Mouse (Mus musculus): ENCODE results near the gene Dlgap4. TPM values are rescaled to one million over a fixed set of nuclear protein-coding genes. Genes with fewer than 3 reads are reported as not detected.

Gene Dlgap4
- polyA plus RNA-seq, 1 experiment from 2014 or later = 70.0 TPM

DNA sequence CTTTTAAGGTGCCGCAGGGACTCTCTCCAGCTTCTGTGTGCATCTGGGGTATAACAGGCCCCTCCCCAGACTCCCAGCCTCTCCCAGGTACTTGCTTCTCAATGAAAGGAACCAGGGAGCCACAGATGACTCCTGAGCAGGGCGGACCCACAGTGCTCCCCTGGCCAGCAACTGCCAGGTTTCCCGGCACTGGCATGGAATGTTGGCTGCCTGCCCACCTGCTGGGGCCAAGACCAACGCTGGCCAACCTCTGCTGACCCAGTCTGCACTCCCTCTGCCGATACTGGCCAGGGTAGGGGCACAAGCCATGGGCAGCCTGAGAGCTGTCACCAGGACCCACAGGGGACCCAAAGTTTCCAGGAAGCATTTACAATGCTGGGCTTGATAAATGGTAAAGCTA, 7.9 kb downstream of the Dlgap4 start:
- H3K27ac ChIP-seq = no peak overlapping the region
- H3K9me3 ChIP-seq (replicated peaks) = no peaks in the 10 kb centered on the region
- H3K4me2 ChIP-seq = no peak overlapping the region
- H3K4me1 ChIP-seq = no peaks in the 10 kb centered on the region
- no peak overlapping the region for H3K4me3 ChIP-seq (replicated peaks)
- peaks cover 32% of the 10 kb centered on the region for H3K27me3 ChIP-seq
- no peak for ATAC-seq (replicated peaks; ENCODE audit: low FRiP score)
- H3K9ac ChIP-seq = no peak overlapping the region
- WGBS = 68% methylated on average over 5 of the region's 5 CpGs
- H3K36me3 ChIP-seq = no peaks in the 10 kb centered on the region

DNA sequence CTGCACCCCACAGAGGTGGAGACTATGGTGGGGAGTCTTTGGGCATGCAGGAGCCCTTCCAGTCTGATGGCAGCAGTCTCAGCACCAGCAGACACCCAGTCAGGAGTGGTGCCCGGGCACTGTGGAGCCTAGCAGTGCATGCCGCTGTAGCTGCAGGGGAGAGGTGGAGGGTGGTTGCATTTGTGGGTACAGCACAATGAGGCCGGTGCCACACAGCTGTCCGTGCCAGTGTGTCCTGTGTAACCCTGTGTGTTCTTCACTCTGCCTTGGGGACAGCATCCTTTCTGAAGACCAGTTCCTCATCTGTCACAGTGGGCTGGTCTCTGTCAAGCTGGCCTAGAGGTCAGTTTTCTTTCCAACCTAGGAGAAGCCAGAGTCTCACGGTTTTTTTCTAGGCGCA, 8.7 kb downstream of the Dlgap4 start:
- Histone ChIP-seq H3K9me3 (replicated peaks) (no peaks in the 10 kb centered on the region), H3K36me3 (no peaks in the 10 kb centered on the region), H3K4me3 (replicated peaks) (no peak overlapping the region), H3K4me1 (no peaks in the 10 kb centered on the region), H3K4me2 (no peak overlapping the region), H3K27ac (no peak overlapping the region), H3K27me3 (peaks cover 24% of the 10 kb centered on the region), H3K9ac (no peak overlapping the region)
- no peak for ATAC-seq (replicated peaks; ENCODE audit: low FRiP score)
- 86% methylated on average over 6 of the region's 6 CpGs for WGBS

DNA sequence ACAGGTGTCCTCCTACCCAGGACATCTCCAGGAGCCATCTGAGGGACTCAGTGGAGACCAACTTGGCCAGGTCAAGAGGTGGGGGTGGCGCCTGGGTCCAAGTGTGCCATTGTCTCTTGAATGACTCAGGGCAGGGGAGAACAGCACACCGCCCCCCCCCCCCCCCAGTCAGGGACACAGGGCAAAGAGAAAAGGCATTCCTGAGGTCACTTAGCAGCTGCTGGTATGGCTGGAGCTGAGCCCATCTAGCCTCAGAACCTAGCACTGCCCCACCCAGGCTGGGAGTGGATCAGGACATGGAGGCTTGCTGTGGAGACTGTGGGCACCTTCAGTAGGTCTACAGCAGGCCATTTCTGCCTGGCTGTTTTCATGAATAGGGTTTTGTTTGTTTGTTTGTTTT, 9.7 kb downstream of the Dlgap4 start:
- H3K9me3 ChIP-seq (replicated peaks) = no peaks in the 10 kb centered on the region
- peaks cover 14% of the 10 kb centered on the region for H3K27me3 ChIP-seq
- no peaks in the 10 kb centered on the region for H3K36me3 ChIP-seq
- H3K27ac ChIP-seq = no peak overlapping the region
- H3K4me2 ChIP-seq = no peak overlapping the region
- no peaks in the 10 kb centered on the region for H3K4me1 ChIP-seq
- H3K9ac ChIP-seq = no peak overlapping the region
- no peak for ATAC-seq (replicated peaks; ENCODE audit: low FRiP score)
- no peak overlapping the region for H3K4me3 ChIP-seq (replicated peaks)
- WGBS = 88% methylated on average over 2 of the region's 2 CpGs

DNA sequence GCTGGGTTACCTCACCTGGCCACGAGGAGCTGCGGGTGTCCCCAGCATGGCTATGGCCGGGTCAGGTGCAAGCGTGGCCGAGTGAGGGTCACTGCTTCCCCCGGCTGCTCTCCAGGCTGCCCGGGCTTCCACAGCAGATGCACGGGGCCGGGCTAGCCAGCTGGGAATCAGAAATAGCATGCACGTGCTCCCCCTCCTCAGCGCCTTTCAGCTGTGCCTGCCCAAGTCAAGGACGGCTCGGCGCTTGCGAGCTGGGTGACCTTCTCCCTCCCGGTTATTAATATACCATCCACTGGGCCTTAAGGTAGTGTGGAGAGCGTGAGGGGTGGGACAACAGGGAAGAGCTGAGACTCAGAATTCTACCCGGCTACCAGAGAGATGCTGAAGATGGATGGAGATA, 11.8 kb downstream of the Dlgap4 start:
- Histone ChIP-seq H3K9ac (no peak overlapping the region), H3K27ac (no peak overlapping the region), H3K4me1 (no peaks in the 10 kb centered on the region), H3K4me2 (no peak overlapping the region), H3K36me3 (no peaks in the 10 kb centered on the region), H3K4me3 (replicated peaks) (no peak overlapping the region), H3K27me3 (no peaks in the 10 kb centered on the region), H3K9me3 (replicated peaks) (no peaks in the 10 kb centered on the region; the same call in 1 of the 2 replicates)
- no peak for ATAC-seq (replicated peaks; ENCODE audit: low FRiP score)
- 91% methylated on average over 18 of the region's 18 CpGs for WGBS

DNA sequence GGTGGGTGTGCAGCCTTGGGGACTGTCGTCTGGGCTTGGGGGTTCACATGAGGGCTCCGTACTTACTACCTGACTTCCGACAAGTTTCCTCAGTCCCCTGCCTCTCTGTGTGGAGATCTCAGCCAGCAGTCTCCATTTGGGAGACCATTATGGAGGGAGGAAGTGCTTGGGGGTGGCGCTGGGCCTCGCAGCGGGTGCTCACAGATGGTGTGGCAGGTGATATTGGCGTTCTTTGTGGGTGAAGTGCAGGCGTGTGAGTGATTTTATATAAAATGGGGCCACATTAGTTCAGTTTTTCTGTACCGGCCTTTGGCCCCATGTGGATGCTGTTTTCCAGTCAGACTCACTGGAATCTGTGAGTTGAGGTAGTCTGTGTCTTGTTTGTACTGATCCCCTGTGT, 12.6 kb downstream of the Dlgap4 start:
- no peaks in the 10 kb centered on the region for H3K27me3 ChIP-seq

DNA sequence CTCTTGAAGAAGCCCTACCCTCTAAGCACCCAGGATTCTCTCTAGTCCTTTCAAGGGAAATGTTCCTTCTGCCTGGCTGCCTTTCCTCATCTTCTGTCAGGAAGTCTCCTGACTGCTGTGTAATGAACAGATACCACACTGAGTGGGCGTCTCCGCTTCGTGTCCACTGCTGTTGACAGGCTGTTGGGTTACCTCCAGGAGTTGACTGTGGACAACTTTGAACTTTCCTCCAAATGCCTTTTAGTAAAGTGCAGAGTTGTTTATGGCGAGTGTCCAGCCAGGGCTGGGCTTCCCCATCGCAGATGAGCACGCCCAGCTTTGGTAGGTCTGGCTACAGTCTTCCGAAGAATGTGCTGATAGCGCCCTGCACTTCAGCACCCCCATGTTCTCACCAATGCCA, 13.0 kb downstream of the Dlgap4 start:
- Histone ChIP-seq H3K4me1 (no peaks in the 10 kb centered on the region), H3K27ac (no peak overlapping the region), H3K27me3 (no peaks in the 10 kb centered on the region), H3K4me3 (replicated peaks) (no peak overlapping the region), H3K9me3 (replicated peaks) (no peaks in the 10 kb centered on the region; the same call in 1 of the 2 replicates), H3K4me2 (no peak overlapping the region), H3K36me3 (no peaks in the 10 kb centered on the region), H3K9ac (no peak overlapping the region)
- WGBS = 73% methylated on average over 8 of the region's 8 CpGs
- no peak for ATAC-seq (replicated peaks; ENCODE audit: low FRiP score)

More for the DNA sequence above, 12.6 kb downstream of the Dlgap4 start:
- no peak for ATAC-seq (replicated peaks; ENCODE audit: low FRiP score)
- no peak overlapping the region for H3K4me2 ChIP-seq
- H3K9ac ChIP-seq = no peak overlapping the region
- H3K9me3 ChIP-seq (replicated peaks) = no peaks in the 10 kb centered on the region; the same call in 1 of the 2 replicates
- H3K4me1 ChIP-seq = no peaks in the 10 kb centered on the region
- no peak overlapping the region for H3K4me3 ChIP-seq (replicated peaks)
- WGBS = 85% methylated on average over 9 of the region's 9 CpGs
- no peaks in the 10 kb centered on the region for H3K36me3 ChIP-seq
- no peak overlapping the region for H3K27ac ChIP-seq

DNA sequence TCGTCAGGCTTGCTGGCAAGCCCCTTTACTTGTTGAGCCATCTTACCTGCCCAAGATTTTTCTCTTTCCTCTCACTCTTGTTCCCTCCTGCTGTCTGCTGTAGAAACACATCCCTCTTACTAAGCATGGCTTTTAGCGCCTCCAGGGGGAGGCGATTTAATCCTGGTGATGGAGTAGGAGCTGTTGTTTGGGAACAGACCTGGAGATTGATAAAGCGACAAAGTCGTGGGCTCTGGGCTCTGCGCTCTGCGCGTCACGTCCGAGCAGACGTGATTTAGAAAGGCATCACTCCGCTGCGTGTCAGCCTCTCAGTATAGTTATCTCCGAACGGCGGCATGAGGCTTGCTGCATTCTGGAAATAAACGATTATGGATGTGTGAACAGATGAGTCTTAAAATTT, 14.4 kb downstream of the Dlgap4 start:
- ATAC-seq (replicated peaks; ENCODE audit: low FRiP score) = no peak
- Histone ChIP-seq H3K36me3 (no peaks in the 10 kb centered on the region), H3K4me1 (no peaks in the 10 kb centered on the region), H3K9ac (no peak overlapping the region), H3K27me3 (no peaks in the 10 kb centered on the region), H3K4me2 (no peak overlapping the region), H3K4me3 (replicated peaks) (no peak overlapping the region), H3K9me3 (replicated peaks) (no peaks in the 10 kb centered on the region; the same call in 1 of the 2 replicates), H3K27ac (no peak overlapping the region)
- 84% methylated on average over 17 of the region's 17 CpGs for WGBS

DNA sequence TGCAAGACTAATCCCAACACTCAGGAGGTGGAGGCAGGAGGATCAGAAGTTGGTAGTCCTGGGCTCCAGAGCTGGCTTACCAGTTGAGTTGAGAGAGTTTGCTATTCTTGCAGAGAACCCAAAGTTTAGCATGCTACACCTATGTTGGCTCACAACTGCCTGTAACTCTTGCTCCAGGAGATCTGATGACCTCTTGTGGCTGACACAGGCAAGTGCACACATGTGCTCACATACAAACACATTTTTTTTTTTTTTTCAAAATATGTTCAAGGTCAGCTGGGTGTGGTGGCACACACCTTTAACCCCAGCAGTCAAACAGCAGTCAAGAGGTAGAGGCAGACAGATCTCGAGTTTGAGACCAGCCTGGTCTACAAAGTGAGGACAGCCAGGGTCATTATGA, 16.8 kb downstream of the Dlgap4 start:
- Histone ChIP-seq H3K9me3 (replicated peaks) (no peaks in the 10 kb centered on the region; the same call in 1 of the 2 replicates), H3K27ac (no peak overlapping the region), H3K4me1 (no peaks in the 10 kb centered on the region), H3K27me3 (no peaks in the 10 kb centered on the region; the same call in 1 of the 2 replicates), H3K4me3 (replicated peaks) (no peak overlapping the region), H3K4me2 (no peak overlapping the region), H3K36me3 (no peaks in the 10 kb centered on the region), H3K9ac (no peak overlapping the region)
- 69% methylated on average over 1 of the region's 1 CpGs for WGBS
- ATAC-seq (replicated peaks; ENCODE audit: low FRiP score) = no peak

DNA sequence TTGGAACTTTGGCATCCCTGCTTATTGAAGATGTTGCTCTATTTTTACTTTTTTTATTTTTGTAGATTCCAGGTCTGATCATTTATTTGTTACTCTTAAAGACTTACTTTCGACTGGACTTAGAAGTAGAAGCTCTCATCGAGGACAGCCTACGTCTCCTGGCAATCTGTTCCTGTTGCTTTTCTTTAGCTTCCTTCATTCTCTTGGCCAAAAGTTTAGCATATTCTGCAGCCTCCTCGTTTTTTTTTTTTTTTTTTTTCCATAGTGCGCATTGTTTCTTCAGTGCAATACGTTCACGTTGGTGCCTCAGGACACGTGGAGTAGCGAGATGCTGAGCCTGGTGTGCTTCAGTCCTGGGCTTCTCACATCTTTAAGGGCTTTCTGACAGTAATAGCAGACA, 19.2 kb downstream of the Dlgap4 start:
- Histone ChIP-seq H3K4me2 (no peak overlapping the region), H3K4me3 (replicated peaks) (no peak overlapping the region), H3K27me3 (no peaks in the 10 kb centered on the region; the same call in 1 of the 2 replicates), H3K9ac (no peak overlapping the region), H3K4me1 (no peaks in the 10 kb centered on the region), H3K9me3 (replicated peaks) (no peaks in the 10 kb centered on the region; the same call in 1 of the 2 replicates), H3K27ac (no peak overlapping the region), H3K36me3 (no peaks in the 10 kb centered on the region)
- WGBS = 82% methylated on average over 9 of the region's 9 CpGs
- no peak for ATAC-seq (replicated peaks; ENCODE audit: low FRiP score)

DNA sequence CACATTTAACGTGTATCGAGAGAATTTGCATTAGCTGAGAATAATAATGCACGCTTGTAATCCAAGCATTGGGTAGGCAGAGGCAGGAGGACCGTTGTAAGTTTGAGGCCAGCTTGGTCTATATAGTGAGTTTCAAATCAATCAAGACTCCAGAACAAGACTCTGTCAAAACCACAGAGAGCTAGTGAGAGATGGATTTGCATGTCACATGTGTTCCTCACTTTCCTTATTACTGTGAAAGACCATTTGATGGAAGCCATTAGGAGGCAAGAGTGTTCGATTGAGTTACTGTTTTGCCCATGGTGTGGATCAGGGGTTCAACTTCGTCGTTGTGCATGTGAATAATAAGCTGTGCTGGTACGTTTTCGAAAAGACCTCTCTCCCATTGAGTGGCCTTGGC, 21.6 kb downstream of the Dlgap4 start:
- no peak overlapping the region for H3K9ac ChIP-seq
- no peak overlapping the region for H3K4me3 ChIP-seq (replicated peaks)
- 88% methylated on average over 9 of the region's 9 CpGs for WGBS
- no peaks in the 10 kb centered on the region; the same call in 1 of the 2 replicates for H3K27me3 ChIP-seq
- no peak for ATAC-seq (replicated peaks; ENCODE audit: low FRiP score)
- H3K27ac ChIP-seq = no peak overlapping the region
- no peaks in the 10 kb centered on the region; the same call in 1 of the 2 replicates for H3K9me3 ChIP-seq (replicated peaks)
- H3K4me1 ChIP-seq = no peaks in the 10 kb centered on the region
- no peaks in the 10 kb centered on the region for H3K36me3 ChIP-seq
- H3K4me2 ChIP-seq = no peak overlapping the region

DNA sequence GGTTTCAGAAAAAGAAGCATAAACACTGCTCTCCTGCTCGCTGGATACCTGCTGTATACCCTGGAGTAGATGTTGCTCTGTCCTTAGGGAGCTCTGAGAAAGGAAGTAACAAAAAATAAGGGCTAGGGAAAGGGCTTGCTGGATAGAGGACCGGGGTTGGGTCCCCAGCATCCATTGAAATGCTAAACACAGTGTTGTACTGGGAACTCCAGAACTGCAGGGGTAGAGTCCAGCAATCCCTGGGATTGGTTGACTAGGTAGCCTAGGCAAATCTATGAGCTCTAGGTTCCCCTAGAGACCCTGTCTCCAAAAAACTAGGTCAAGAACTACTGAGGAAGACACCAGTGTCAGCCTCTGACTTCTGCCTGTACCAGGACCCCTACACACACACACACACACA, 27.6 kb downstream of the Dlgap4 start:
- no peaks in the 10 kb centered on the region; the same call in 1 of the 2 replicates for H3K27me3 ChIP-seq
- no peak overlapping the region for H3K4me3 ChIP-seq (replicated peaks)
- H3K4me1 ChIP-seq = no peaks in the 10 kb centered on the region
- no peak overlapping the region for H3K27ac ChIP-seq
- no peak for ATAC-seq (replicated peaks; ENCODE audit: low FRiP score)
- 47% methylated on average over 2 of the region's 2 CpGs for WGBS
- H3K9me3 ChIP-seq (replicated peaks) = no peaks in the 10 kb centered on the region
- no peak overlapping the region for H3K4me2 ChIP-seq
- no peak overlapping the region for H3K9ac ChIP-seq
- H3K36me3 ChIP-seq = no peaks in the 10 kb centered on the region

DNA sequence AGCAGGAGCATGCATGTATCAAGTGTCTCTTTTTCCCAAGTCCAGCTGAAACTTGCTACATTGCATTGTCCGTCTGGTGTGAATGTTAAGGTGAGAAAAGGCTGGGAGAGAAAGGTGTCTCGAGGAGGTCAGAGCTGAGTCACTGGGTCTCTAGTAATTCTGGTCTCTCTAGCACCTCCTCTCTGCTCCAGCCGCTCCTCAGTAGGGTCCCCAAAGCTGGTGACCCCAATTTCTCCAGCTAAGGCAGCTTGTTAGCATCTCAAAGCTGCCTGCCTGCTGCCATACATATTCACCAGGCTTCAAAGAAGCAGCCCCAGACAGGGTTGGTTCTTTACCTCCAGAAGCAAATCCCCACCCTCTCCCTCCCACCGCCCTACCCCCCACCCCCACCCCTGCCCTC, 29.4 kb downstream of the Dlgap4 start:
- 12% methylated on average over 4 of the region's 4 CpGs for WGBS
- H3K36me3 ChIP-seq = no peaks in the 10 kb centered on the region
- H3K4me1 ChIP-seq = no peaks in the 10 kb centered on the region
- H3K4me2 ChIP-seq = no peak overlapping the region
- no peak for ATAC-seq (replicated peaks; ENCODE audit: low FRiP score)
- H3K27ac ChIP-seq = no peak overlapping the region
- peaks cover 3% of the 10 kb centered on the region; the same call in 1 of the 2 replicates for H3K27me3 ChIP-seq
- no peak overlapping the region for H3K4me3 ChIP-seq (replicated peaks)
- no peaks in the 10 kb centered on the region for H3K9me3 ChIP-seq (replicated peaks)
- no peak overlapping the region for H3K9ac ChIP-seq

DNA sequence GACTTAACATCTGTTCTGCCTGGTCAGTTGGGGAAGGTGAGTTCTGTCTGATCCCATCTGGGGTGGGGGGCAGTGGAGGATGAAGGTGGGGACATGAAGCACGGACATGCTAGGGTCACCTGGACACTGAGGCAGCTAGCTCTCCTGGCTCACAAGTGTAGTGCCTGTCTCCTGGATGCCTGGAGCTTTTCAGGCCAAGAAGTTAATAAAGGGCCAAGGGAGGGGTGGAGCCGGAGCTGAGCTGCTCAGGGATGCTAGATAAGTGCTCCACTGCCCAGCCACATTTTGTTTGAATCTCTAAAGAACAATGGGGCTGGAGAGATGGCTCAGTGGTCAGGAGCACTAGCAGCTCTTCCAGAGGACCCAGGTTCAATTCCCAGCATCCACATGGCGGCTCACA, 29.9 kb downstream of the Dlgap4 start:
- H3K4me2 ChIP-seq = no peak overlapping the region
- H3K4me1 ChIP-seq = no peaks in the 10 kb centered on the region
- no peak overlapping the region for H3K9ac ChIP-seq
- H3K27ac ChIP-seq = no peak overlapping the region
- H3K9me3 ChIP-seq (replicated peaks) = no peaks in the 10 kb centered on the region
- ATAC-seq (replicated peaks; ENCODE audit: low FRiP score) = no peak
- no peak overlapping the region for H3K4me3 ChIP-seq (replicated peaks)
- H3K27me3 ChIP-seq = peaks cover 3% of the 10 kb centered on the region; the same call in 1 of the 2 replicates
- WGBS = 33% methylated on average over 3 of the region's 3 CpGs
- H3K36me3 ChIP-seq = no peaks in the 10 kb centered on the region
